In the genomic region with DNA sequence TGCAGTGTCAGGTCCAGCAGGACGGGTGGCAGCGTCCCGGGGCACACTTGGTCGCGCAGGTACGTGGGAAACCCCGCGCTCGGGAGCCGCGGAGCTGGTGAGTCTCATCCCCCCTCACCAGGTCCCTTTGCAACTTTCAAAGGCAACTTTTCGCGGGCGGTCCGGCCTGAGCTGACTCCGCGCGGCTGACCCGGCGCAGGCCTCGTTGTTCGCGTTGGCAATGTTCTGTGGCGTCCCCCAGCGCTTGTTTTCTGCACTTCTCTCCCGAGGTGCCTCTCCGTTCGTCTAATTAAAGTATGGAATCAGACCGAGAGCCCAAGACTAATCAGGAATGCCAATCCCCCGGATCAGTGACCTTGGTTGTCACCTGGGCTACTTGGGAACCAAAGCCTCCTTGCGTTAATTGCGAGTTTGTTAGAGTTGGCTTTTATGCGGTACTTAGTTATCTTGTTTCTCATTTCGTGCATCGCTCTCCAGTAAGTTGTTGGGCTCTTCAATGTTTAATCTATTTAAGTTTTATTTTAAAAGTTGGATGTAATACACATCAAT, we compare ENCODE assay signal across 8 mouse cellular contexts. TPM values are rescaled to one million over a fixed set of nuclear protein-coding genes. Genes with fewer than 3 reads are reported as not detected.
DNase-seq lines count a peak whose midpoint lies in the region; ATAC-seq and TF ChIP-seq lines count a peak whose summit lies in the region.

No protein-coding gene starts in this region.

- peak overlapping the region; percentile 49 for H3K9ac ChIP-seq in forebrain, embryonic 15.5 days (replicated peaks)
- no peak overlapping the region for H3K9ac ChIP-seq in lung, postnatal 0 days (replicated peaks; ENCODE audit: low read depth)

- under 1% methylated on average over 35 of the region's 35 CpGs for WGBS in forebrain, embryonic 15.5 days
- under 1% methylated on average over 35 of the region's 35 CpGs for WGBS in hindbrain, embryonic 10.5 days
- 5% methylated on average over 32 of the region's 35 CpGs for WGBS in lung, postnatal 0 days

- DNase-seq in thymus, postnatal 4 days: peak; percentile 34
- no peak for DNase-seq in thymus, postnatal 36 days
- DNase-seq in hindbrain, embryonic 10.5 days (ENCODE audit: low spot score): peak; percentile 77
- peak; percentile 35 to 54 for DNase-seq in layer of hippocampus, postnatal 10 days (ENCODE audit: low spot score in 2 of 2)
- peak; percentile 47 for DNase-seq in lung, postnatal 0 days (ENCODE audit: low spot score)
- DNase-seq in retina, postnatal 7 days (ENCODE audit: low read depth, low spot score): peak; percentile 17

- H3K4me2 ChIP-seq in forebrain, embryonic 15.5 days (replicated peaks): peak overlapping the region; percentile 89
- H3K4me2 ChIP-seq in lung, postnatal 0 days (replicated peaks; ENCODE audit: low read depth, low read length): peak overlapping the region; percentile 93

- H3K4me3 ChIP-seq in forebrain, embryonic 15.5 days: peak overlapping the region; percentile 53
- peak overlapping the region; percentile 84 for H3K4me3 ChIP-seq in hindbrain, embryonic 10.5 days
- peak overlapping the region; percentile 57 for H3K4me3 ChIP-seq in lung, postnatal 0 days (ENCODE audit: low read depth, low read length)

- no peaks in the 10 kb centered on the region for H3K36me3 ChIP-seq in forebrain, embryonic 15.5 days
- H3K36me3 ChIP-seq in hindbrain, embryonic 10.5 days: no peaks in the 10 kb centered on the region
- no peaks in the 10 kb centered on the region for H3K36me3 ChIP-seq in lung, postnatal 0 days (ENCODE audit: insufficient read depth, low read length)

- TF ChIP-seq EP300 in lung, postnatal 0 days (IDR thresholded peaks at IDR 0.05): no peak

- no peaks in the 10 kb centered on the region for H3K9me3 ChIP-seq in forebrain, embryonic 15.5 days
- no peaks in the 10 kb centered on the region for H3K9me3 ChIP-seq in hindbrain, embryonic 10.5 days
- H3K9me3 ChIP-seq in lung, postnatal 0 days (ENCODE audit: low read length): no peaks in the 10 kb centered on the region

- peaks cover 13% of the 10 kb centered on the region for H3K4me1 ChIP-seq in forebrain, embryonic 15.5 days
- H3K4me1 ChIP-seq in hindbrain, embryonic 10.5 days (replicated peaks): peaks cover 40% of the 10 kb centered on the region
- H3K4me1 ChIP-seq in lung, postnatal 0 days (ENCODE audit: insufficient read depth, low read depth, low read length): 0 out of 2 replicates have a peak, but pooled peaks cover 5% of the 10 kb centered on the region

- peaks cover 16% of the 10 kb centered on the region for H3K27me3 ChIP-seq in forebrain, embryonic 15.5 days
- peaks cover 35% of the 10 kb centered on the region for H3K27me3 ChIP-seq in hindbrain, embryonic 10.5 days (ENCODE audit: insufficient read depth, poor library complexity, severe bottlenecking)
- peaks cover 12% of the 10 kb centered on the region; the same call in 1 of the 2 replicates for H3K27me3 ChIP-seq in lung, postnatal 0 days (replicated peaks; ENCODE audit: insufficient read depth, low read length)

- ATAC-seq in forebrain, embryonic 15.5 days (replicated peaks): no peak
- ATAC-seq in lung, postnatal 0 days: peak; percentile 51
- no peak for ATAC-seq in megakaryocyte-erythroid progenitor cell, adult 5-6 weeks (replicated peaks; ENCODE audit: low FRiP score, low TSS enrichment, poor library complexity, severe bottlenecking)

- H3K27ac ChIP-seq in forebrain, embryonic 15.5 days (replicated peaks): no peak overlapping the region
- H3K27ac ChIP-seq in hindbrain, embryonic 10.5 days: peak overlapping the region; percentile 92
- H3K27ac ChIP-seq in lung, postnatal 0 days (ENCODE audit: low read length): no peak overlapping the region

- TF ChIP-seq CTCF in lung, postnatal 0 days (IDR thresholded peaks at IDR 0.05): peak; percentile 48

RNA-seq across cellular contexts. Expression of a gene that starts 0.8 kb away (rescaled TPM):
- polyA plus RNA-seq in forebrain, embryonic 15.5 days (2015; fragmentation: Nextera tagmentation; extraction: Ambion mirVana): 3.3 and 3.9 TPM in 2 replicates
- 18.4 and 20.6 TPM in 2 replicates for polyA plus RNA-seq in hindbrain, embryonic 10.5 days (2016; fragmentation: Nextera tagmentation; extraction: Ambion mirVana)
- 10 to 100 TPM; 28.4 to 29.5 TPM for total RNA-seq in layer of hippocampus, postnatal 10 days (2021)
- 6.9 and 10.2 TPM in 2 replicates for polyA plus RNA-seq in lung, postnatal 0 days (2015; fragmentation: Nextera tagmentation; extraction: Ambion mirVana)
- 0.27 TPM in 1 of 2 replicates, not detected in the other for total RNA-seq in megakaryocyte-erythroid progenitor cell, adult 5-6 weeks (2014; fragmentation: Nextera tagmentation)
- not detected in 2 replicates for total RNA-seq in megakaryocyte-erythroid progenitor cell, adult 5-6 weeks (2017)

Comparison
In these comparisons a context has a peak if more than half of its experiments do, and no peak if none do; other contexts are left out.
1. DNase-seq: peak in thymus, postnatal 4 days (single experiment), hindbrain, embryonic 10.5 days (single experiment), layer of hippocampus, postnatal 10 days (2 of 2), lung, postnatal 0 days (single experiment) and retina, postnatal 7 days (single experiment); none in thymus, postnatal 36 days (0 of 2).
2. Peak in every context shown above with its lines, with median percentiles within 50 percentile points of each other: H3K4me3 ChIP-seq.